Mouse (Mus musculus) limb, embryonic 15.5 days (tissue): ENCODE results near the gene Dicer1. TPM values are rescaled to one million over a fixed set of nuclear protein-coding genes. Genes with fewer than 3 reads are reported as not detected.

Experiments
- ATAC-seq: fragments of 200-750 bp; cut with Nextera tagmentation; 2 replicates; pipeline ENCODE4 v1.8.0; 2017; ENCODE audit warnings: low read depth, moderate TSS enrichment; ENCODE audit not compliant: insufficient number of reproducible peaks, low FRiP score, low TSS enrichment
- H3K27ac ChIP-seq: fragments of 300-500 bp; sonication (generic); 2 replicates; pipeline ENCODE4 v1.5.1; 2015; ENCODE audit warnings: moderate library complexity, mild to moderate bottlenecking, inconsistent platforms
- H3K27me3 ChIP-seq: fragments of 300-500 bp; sonication (generic); 2 replicates; pipeline ENCODE4 v1.6.1; 2015; ENCODE audit warnings: inconsistent platforms
- H3K36me3 ChIP-seq: fragments of 300-500 bp; sonication (generic); 2 replicates; pipeline ENCODE4 v1.6.1; 2015; ENCODE audit warnings: inconsistent platforms
- H3K4me1 ChIP-seq: fragments of 300-500 bp; sonication (generic); 2 replicates; pipeline ENCODE4 v1.6.1; 2015; ENCODE audit warnings: inconsistent platforms
- H3K4me2 ChIP-seq: fragments of 300-500 bp; sonication (generic); 2 replicates; pipeline ENCODE4 v1.6.1; 2015; ENCODE audit warnings: mild to moderate bottlenecking, inconsistent platforms
- H3K4me3 ChIP-seq: fragments of 300-500 bp; sonication (generic); 2 replicates; pipeline ENCODE4 v1.5.1; 2015; ENCODE audit warnings: mild to moderate bottlenecking, inconsistent platforms
- H3K9ac ChIP-seq: fragments of 300-500 bp; sonication (generic); 2 replicates; pipeline ENCODE4 v1.6.1; 2015; ENCODE audit warnings: inconsistent platforms
- H3K9me3 ChIP-seq: fragments of 300-500 bp; sonication (generic); 2 replicates; pipeline ENCODE4 v1.6.1; 2016; ENCODE audit warnings: inconsistent platforms
- WGBS: fragments of 180-500 bp; shearing (Covaris S2); methylation state at CpG from one replicate; pipeline ENCODE4 v1.1.7; 2015; 5-methylcytosine and 5-hydroxymethylcytosine counted together
- polyA plus RNA-seq: library from polyadenylated mRNA; unstranded; fragments of >200 nt; fragmentation: Nextera tagmentation; extraction: Ambion mirVana; gene quantifications from 2 replicates; pipeline ENCODE4 v1.2.1, GENCODE M21; 2015

Dicer1 gene
- polyA plus RNA-seq = 20.5 and 27.9 TPM in 2 replicates

DNA sequence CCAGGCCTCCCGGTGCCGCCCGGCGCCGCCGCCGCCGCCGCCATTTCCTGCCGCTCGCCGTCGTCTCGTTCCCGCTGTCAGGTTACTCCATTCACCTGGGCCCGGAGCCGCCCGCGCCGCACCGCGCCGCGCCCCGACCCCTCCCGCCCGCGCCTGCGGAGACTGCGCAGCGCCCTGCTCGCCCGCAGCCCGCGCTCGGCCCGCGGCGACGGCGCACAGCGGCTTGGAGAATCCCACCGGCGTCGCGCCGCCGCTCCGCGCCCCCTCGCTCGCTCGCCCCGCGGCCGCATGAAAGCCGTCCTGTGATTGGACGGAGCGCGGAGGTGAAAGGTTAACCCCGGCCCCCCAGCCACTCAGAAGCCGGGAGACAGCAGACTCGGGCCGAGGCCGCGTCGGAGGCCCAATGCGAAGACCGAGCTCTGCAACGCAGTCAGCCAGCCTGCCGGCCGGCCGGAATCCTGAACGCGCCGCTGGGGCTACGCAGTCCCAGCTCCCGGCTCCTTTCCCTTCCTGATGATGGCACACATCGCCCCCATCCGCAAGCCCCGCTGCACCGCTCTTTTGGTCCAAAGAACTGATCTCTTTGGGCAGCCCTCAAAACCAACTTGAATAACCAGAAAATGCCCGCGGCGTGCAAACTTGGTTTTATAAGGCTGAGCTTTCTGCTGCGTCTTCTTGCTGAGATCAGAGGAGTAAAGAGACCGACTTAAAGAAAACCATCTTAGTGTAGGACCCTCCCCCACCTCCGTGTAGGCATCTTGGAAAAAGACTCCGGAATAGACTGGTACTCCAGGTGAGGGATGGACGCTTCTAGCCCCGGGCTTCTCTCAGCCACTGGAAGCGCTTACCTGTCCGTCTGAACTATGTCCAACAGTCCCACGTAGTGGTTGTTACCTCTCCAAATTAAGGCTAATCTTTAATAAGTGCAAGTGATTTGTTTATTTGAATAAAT, at the start of gene Dicer1:
TSS of gene Dicer1 (minus strand) at position 139 of the 952 bp plus-strand sequence.
- H3K4me3 ChIP-seq = peak within 1 kb of the TSS; percentile 91
- H3K9ac ChIP-seq = peak within 1 kb of the TSS; percentile 89
- ATAC-seq = peak; percentile 94
- under 1% methylated on average over 81 of the region's 94 CpGs for WGBS
- peaks cover 26% of the 10 kb centered on the region for H3K4me1 ChIP-seq
- H3K4me2 ChIP-seq = peak within 1 kb of the TSS; percentile 84
- H3K27ac ChIP-seq = peak within 1 kb of the TSS; percentile 94
- H3K27me3 ChIP-seq = no peaks in the 10 kb centered on the region
- peaks cover 9% of the 10 kb centered on the region; the same call in 1 of the 2 replicates for H3K36me3 ChIP-seq
- no peaks in the 10 kb centered on the region for H3K9me3 ChIP-seq

DNA sequence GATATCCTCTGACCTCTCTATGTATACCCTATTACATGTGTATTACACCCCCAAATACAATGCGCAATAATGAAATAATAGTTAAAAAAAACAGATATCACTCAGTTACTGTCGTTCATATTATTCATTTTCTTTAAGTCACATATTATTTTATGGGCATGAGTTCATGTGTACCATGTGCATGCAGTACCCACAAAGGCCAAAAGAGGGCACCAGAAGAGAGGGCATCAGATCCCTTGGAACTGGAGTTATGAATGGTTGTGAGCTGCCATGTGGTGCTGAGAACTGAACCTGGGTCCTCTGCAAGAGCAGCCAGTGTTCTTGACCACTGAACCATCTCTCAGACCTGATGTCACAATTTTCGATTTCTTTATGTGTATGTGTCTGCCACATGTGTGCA, 47.6 kb upstream of the Dicer1 start:
- 98% methylated on average over 3 of the region's 3 CpGs for WGBS
- H3K4me2 ChIP-seq = no peak overlapping the region
- peaks cover 19% of the 10 kb centered on the region for H3K4me1 ChIP-seq
- H3K27me3 ChIP-seq = peaks cover 32% of the 10 kb centered on the region
- no peak for ATAC-seq
- H3K9me3 ChIP-seq = peaks cover 15% of the 10 kb centered on the region; the same call in 1 of the 2 replicates
- H3K27ac ChIP-seq = no peak overlapping the region
- no peak overlapping the region for H3K9ac ChIP-seq
- H3K4me3 ChIP-seq = no peak overlapping the region
- peaks cover 25% of the 10 kb centered on the region for H3K36me3 ChIP-seq

DNA sequence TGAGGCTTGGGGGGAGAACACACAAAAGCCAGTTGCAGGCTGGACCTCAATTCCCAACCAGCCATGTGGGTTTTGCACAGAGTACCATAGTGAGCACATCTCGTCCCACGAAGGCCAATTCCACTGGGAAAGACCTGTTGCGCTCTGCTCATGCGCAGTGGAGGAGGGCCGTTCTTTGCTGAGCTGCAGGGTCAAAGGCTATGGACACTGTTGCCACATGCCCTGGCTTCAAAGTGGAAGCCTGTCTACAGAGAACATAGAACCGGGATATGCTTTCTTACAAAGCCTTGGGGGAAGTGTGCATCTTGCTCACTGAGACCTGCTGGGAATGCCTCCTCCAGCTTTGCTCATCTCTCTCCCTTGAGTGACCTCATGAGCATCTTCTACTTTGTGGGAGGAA, 46.2 kb upstream of the Dicer1 start:
- no peak overlapping the region for H3K4me3 ChIP-seq
- ATAC-seq = no peak
- H3K4me2 ChIP-seq = no peak overlapping the region
- peaks cover 23% of the 10 kb centered on the region for H3K27me3 ChIP-seq
- H3K9ac ChIP-seq = no peak overlapping the region
- peaks cover 15% of the 10 kb centered on the region; the same call in 1 of the 2 replicates for H3K9me3 ChIP-seq
- H3K36me3 ChIP-seq = peaks cover 25% of the 10 kb centered on the region
- 97% methylated on average over 6 of the region's 6 CpGs for WGBS
- H3K27ac ChIP-seq = no peak overlapping the region
- peaks cover 20% of the 10 kb centered on the region for H3K4me1 ChIP-seq

DNA sequence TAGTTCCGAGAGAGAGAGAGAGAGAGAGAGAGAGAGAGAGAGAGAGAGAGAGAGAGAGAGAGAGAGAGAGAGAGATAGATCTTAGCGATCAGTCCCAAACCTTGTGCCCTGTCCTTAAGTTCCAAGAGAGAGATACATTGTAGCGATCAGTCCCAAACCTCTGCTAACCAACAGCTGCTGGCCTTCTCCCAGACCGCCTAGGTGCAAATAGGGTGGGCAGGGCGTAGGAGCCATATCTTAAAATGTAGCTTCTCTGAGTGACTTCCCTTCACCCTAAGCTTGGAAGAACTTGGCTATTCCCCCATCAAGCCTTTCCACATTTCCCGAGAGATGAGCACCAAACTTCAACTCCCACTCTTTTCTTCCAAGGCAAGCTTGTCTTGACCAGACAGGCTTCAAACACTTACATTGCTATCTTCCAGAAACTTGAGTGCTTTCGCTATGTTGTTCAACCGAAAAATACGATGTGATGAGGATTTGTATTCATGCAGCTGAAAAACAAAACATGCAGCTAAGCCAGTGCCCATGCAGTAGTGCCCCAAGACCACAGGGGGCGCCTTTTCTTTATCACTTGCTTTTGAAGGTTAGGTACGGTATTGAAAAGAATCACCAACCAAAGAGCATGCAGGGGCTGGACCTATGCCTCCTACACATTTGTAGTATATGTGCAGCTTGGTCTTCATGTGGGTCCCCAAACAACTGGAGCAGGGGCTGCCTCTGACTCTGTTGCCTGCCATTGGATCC, 45.1 kb upstream of the Dicer1 start:
- no peak for ATAC-seq
- peaks cover 15% of the 10 kb centered on the region; the same call in 1 of the 2 replicates for H3K9me3 ChIP-seq
- H3K9ac ChIP-seq = no peak overlapping the region
- no peak overlapping the region for H3K27ac ChIP-seq
- no peak overlapping the region for H3K4me2 ChIP-seq
- H3K27me3 ChIP-seq = peaks cover 19% of the 10 kb centered on the region
- H3K4me3 ChIP-seq = no peak overlapping the region
- H3K4me1 ChIP-seq = peaks cover 10% of the 10 kb centered on the region
- WGBS = 90% methylated on average over 11 of the region's 11 CpGs
- peaks cover 25% of the 10 kb centered on the region for H3K36me3 ChIP-seq

DNA sequence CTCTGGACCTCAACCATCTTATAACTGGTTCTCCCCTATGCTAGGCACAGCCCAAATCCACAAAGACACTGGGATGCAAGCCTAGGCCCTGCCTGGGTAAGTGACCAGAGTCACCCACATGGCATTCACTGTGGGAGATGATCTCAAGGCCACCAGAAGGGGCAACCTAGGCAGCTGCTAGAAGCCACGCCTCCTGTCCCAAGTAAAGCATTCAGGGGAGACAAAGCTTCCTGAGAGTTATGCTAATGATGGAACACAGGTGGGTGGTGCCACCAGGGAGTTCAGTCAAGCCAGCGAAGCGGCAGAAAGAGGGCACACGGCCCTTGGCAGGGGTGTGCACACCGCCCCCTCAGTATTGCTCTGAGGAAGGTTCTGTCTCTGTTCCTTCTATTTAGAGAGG, 43.2 kb upstream of the Dicer1 start:
- peaks cover 16% of the 10 kb centered on the region for H3K27me3 ChIP-seq
- peaks cover 27% of the 10 kb centered on the region for H3K36me3 ChIP-seq
- ATAC-seq = no peak

DNA sequence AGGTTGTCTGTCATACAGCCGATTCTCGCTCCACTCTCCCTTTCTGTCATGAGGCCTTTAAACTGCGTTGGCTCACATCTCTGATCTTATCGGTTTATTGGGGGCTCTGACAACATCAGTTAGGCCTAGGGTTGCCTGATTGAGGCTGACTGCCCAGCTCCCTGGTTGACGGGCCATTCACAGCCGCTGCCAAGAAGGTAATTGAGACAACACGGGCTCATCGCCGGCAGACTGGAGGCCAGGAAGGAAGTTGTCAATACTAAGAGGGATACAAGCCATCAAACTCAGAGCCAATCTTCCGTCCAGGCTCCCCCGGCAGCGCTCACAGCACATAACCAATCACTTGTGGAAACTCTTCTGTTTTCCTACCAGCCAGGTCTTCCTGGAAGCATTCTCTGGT, 41.7 kb upstream of the Dicer1 start:
- Histone ChIP-seq H3K27me3 (peaks cover 20% of the 10 kb centered on the region), H3K36me3 (peaks cover 18% of the 10 kb centered on the region), H3K4me3 (no peak overlapping the region), H3K27ac (no peak overlapping the region; the same call in 1 of the 2 replicates), H3K9ac (no peak overlapping the region), H3K4me1 (0 out of 2 replicates have a peak, but pooled peaks cover 3% of the 10 kb centered on the region), H3K9me3 (peaks cover 8% of the 10 kb centered on the region; the same call in 1 of the 2 replicates), H3K4me2 (no peak overlapping the region)
- 30% methylated on average over 12 of the region's 12 CpGs for WGBS
- no peak for ATAC-seq

More for the DNA sequence above, 43.2 kb upstream of the Dicer1 start:
- Histone ChIP-seq H3K9ac (no peak overlapping the region), H3K27ac (no peak overlapping the region), H3K4me2 (no peak overlapping the region), H3K4me3 (no peak overlapping the region), H3K9me3 (peaks cover 15% of the 10 kb centered on the region; the same call in 1 of the 2 replicates), H3K4me1 (0 out of 2 replicates have a peak, but pooled peaks cover 3% of the 10 kb centered on the region)
- 78% methylated on average over 5 of the region's 5 CpGs for WGBS

DNA sequence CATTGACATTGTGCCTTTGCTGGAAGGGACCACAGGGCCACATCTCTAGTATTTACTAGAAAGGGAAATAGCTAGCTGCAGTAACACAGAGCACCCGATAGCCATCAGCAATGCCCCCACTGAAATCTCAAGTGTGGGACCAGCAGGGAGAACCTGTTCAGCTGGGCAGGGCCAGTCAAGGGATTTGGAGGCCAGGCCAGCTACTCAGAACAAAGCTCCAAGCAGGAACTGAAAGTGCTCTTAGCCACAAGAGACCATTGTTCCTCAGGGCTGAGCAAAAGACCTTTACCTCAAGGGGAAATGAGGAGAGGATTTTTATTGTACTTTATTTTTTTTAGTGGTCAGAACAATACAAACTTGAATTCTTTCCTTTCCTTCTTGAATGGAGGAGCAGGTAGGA, 25.9 kb upstream of the Dicer1 start:
- H3K4me2 ChIP-seq = no peak overlapping the region
- WGBS = 82% methylated on average over 1 of the region's 1 CpGs
- peaks cover 19% of the 10 kb centered on the region; the same call in 1 of the 2 replicates for H3K27me3 ChIP-seq
- no peak overlapping the region for H3K4me3 ChIP-seq
- no peak overlapping the region for H3K9ac ChIP-seq
- ATAC-seq = no peak
- H3K9me3 ChIP-seq = no peaks in the 10 kb centered on the region
- H3K27ac ChIP-seq = no peak overlapping the region
- peaks cover 24% of the 10 kb centered on the region; the same call in 1 of the 2 replicates for H3K36me3 ChIP-seq
- no peaks in the 10 kb centered on the region for H3K4me1 ChIP-seq

DNA sequence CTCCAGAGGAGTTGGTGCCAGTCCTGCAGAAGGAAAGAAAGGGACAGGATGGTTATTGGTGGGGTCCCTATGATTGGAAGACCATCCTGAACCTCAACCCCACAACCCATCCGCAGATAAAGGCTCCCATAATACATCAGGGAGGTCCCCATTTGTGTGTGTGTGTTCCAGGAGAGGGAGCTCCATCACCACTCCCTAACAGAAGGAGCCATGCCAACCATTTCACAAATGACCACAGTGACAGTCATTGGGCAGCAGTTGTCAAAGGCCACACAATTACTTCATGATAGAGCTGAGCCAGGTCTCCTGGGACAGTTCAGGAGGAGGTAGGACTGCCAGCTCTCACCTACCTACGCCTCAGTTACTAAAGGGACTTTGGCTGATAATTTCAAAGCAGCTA, 20.2 kb upstream of the Dicer1 start:
- Histone ChIP-seq H3K9ac (no peak overlapping the region), H3K4me3 (no peak overlapping the region), H3K36me3 (0 out of 2 replicates have a peak, but pooled peaks cover 3% of the 10 kb centered on the region), H3K4me1 (peaks cover 28% of the 10 kb centered on the region), H3K27ac (no peak overlapping the region), H3K9me3 (no peaks in the 10 kb centered on the region), H3K4me2 (no peak overlapping the region), H3K27me3 (peaks cover 25% of the 10 kb centered on the region; the same call in 1 of the 2 replicates)
- WGBS = 82% methylated on average over 2 of the region's 2 CpGs
- ATAC-seq = no peak

DNA sequence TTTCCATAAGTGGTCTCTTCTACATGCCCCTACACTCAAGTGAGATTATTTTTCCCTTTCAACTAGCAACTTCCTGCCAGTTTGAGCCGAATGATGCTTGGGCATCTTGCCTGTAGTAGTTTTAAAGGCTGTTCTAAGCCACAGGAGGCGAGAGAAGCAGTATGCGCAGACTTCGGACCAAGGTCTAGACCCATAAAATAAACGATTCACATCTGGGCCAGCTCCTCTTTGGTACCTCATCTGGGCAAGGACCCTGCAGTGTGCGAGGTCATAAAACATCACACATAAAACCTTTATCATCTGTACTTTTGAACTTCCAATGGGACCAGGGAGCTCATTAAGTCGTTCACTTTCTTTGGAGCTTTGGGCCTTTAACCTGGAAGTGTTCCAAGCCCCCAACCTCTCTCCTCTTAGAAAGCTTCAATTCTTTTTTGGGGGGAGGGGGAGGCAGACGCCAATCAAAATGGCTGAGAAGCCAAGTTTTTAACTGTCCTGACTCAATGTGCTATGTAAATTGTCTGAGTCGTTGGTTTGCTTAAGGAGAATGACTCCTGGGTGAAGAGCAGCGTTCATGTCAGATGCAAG, 17.5 kb upstream of the Dicer1 start:
- peak; percentile 68; the same call in 1 of the 2 replicates for ATAC-seq
- Histone ChIP-seq H3K27ac (no peak overlapping the region), H3K4me2 (no peak overlapping the region), H3K36me3 (0 out of 2 replicates have a peak, but pooled peaks cover 3% of the 10 kb centered on the region), H3K4me1 (peaks cover 39% of the 10 kb centered on the region), H3K9me3 (no peaks in the 10 kb centered on the region), H3K9ac (no peak overlapping the region), H3K4me3 (no peak overlapping the region), H3K27me3 (peaks cover 28% of the 10 kb centered on the region; the same call in 1 of the 2 replicates)
- WGBS = 23% methylated on average over 10 of the region's 10 CpGs

DNA sequence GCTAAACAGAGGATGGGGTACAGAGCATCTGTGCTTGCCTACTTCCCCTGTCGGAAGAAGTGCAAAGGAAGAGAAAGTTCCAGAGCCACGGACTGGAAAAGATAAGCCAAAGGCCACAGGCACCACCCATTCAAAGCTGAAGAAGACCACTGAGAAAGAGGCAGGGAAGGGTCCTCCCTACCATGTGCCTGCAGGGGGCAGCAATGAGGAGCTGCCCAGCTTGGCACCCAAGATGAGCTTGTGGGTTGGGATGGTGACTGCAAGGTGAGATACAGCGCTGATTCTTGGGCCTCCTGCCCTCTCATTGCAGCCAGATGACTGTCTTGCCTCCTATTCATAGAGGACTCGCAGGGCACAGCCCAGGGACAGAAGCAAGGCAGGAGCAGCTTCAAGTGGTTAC, 15.4 kb upstream of the Dicer1 start:
- H3K9me3 ChIP-seq = no peaks in the 10 kb centered on the region
- no peak overlapping the region for H3K27ac ChIP-seq
- no peak for ATAC-seq
- 83% methylated on average over 4 of the region's 4 CpGs for WGBS
- no peak overlapping the region for H3K4me3 ChIP-seq
- no peak overlapping the region for H3K9ac ChIP-seq
- peaks cover 39% of the 10 kb centered on the region for H3K4me1 ChIP-seq
- 0 out of 2 replicates have a peak, but pooled peaks cover 3% of the 10 kb centered on the region for H3K36me3 ChIP-seq
- no peak overlapping the region for H3K4me2 ChIP-seq
- H3K27me3 ChIP-seq = peaks cover 28% of the 10 kb centered on the region; the same call in 1 of the 2 replicates

DNA sequence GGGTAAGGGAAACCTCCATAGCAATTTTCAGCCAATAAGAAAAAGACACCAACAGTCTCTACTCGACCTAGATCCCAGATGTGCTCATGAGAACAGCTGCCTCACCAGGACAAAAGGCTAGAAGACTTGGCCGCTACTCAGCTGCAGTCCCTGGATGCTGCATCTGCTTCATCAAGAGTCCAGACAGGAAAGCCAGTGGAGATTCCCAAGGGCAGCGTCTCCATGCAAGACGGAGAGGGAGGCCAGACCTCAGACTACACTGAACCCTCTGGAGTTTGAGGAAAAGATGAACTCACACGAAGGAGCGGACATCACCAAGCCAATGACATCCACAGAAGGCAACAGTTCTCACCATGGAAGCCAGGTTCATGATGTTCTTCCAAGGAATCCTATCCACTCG, 14.0 kb upstream of the Dicer1 start:
- H3K36me3 ChIP-seq = no peaks in the 10 kb centered on the region
- 0 out of 2 replicates have a peak, but pooled peaks cover 15% of the 10 kb centered on the region for H3K27me3 ChIP-seq
- H3K4me2 ChIP-seq = no peak overlapping the region
- no peak overlapping the region for H3K4me3 ChIP-seq
- WGBS = 58% methylated on average over 7 of the region's 7 CpGs
- peaks cover 39% of the 10 kb centered on the region for H3K4me1 ChIP-seq
- no peak overlapping the region for H3K27ac ChIP-seq
- no peak for ATAC-seq
- no peak overlapping the region for H3K9ac ChIP-seq
- no peaks in the 10 kb centered on the region for H3K9me3 ChIP-seq
